Mouse (Mus musculus) lung, postnatal 10 days (tissue): Measurements from ENCODE around the gene Tspan12.
A peak's percentile ranks its signal among the peaks of the same experiment; 100 is the strongest.
"Not testable (repeated sequence)": the region's sequence is repeated elsewhere in the genome, so short reads cannot be mapped to it uniquely, and the experiment has no call there.

Experiments
- DNase-seq: peaks from one replicate; pipeline ENCODE4 v3.0.0; 2021

Gene Tspan12

DNA sequence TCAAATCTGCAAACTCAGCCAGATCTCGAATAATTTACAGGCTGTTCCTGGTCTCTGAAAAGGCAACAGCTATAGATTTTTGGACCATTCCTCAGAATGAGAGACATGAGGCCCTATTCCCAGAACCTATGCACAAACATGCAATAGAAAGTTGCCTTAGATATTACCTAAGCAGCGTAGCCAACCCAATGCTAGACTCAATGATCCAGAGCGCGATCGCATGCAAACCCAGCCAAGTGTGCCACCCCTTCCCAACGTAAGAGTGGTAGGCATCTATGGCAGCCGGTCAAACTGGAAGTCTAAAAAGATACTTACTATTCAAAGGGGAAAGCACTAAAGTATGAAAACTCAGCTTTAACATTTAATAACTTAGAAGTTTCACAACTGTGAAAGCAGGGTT is 28.6 kb downstream of the Tspan12 start:
- DNase-seq, result no peak

DNA sequence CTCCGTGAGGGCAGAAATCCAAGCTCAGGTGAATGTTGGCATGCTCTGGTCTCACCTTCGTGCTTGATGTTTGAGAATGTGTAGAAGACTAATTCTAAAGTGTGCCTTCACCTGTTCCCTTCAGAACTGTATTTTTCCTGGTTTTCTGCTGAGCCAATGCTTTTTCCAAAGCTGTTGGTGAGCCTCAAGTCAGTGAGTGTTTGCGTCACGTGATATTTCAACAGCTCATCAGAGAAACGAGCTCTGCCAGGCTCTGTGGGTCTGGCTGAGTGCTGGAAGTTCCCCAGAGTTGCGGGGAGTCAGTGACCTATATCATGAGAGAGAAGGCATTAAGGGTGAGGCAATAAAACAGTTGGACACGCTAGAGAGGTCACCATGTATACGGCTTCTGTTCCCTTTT is 29.0 kb downstream of the Tspan12 start:
- DNase-seq, result peak; percentile 56

DNA sequence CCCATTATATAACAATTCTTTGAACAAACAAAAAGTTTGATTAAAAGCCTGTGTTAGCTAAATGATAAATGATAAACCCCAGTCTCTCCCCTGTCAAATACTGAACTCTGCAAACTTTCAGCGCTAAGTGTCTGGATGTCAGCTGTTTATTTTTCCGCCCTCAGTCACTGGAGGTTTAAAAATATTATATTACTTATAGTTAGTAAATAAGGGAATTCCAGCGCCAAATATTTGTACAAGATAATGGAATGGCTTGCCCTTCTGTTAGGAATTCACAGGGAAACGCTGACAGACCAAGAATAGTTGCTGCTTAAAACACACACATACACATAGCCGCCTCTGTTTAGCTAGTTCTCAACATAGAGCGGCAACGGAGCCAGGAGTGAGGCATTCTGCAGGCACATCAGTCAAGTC is 29.6 kb downstream of the Tspan12 start:
- no peak for DNase-seq

DNA sequence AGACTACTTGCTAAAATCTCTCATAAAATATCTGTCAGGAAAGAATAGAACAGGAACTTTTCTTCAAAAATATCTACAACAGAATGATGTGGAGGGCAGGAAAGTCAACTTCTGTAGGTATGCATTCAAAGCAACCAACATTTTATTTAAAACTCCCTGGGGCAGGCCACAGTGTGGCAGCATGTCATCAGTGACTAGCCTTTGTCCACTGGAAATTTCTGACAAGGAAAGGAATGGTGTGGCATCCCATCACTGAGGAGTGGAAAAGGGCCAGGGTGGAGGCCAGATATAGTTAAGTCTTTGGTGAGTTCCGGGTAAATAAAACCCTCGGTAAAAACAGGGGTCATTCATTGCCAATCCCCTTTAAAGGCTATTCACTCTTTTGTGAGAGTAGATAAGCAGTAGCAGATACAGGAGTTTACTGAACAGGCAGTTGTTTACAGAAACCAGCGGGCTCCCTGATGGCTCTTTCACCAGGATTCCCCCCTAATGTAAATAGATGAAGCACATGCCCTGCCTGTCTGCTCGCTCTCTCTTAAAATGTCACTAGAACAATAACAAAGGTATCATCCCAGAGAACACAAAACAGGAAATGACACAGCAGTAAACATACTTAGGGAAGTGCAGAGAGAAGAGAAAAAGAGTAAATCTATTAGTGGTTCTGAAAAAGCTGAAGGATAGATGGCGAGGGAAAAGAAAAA is 34.1 kb downstream of the Tspan12 start:
- DNase-seq, result no peak

DNA sequence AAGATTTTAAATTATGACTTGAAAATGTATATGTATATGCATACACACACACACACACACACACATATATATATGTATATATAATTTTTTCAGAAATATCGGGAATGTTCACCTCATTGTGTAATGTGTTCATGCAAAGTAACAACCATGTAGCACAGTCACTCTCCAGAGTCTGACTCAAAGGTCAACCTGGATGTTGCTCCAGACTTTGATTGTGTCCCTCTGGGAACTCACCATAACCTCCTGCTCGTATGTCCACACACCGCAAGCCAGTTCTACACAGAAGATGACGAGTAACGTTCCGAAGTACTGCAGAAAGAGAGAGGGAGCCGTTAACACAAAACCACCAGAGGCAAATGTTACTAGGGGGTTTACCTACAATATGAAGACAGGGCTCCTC is 46.3 kb downstream of the Tspan12 start:
- no peak for DNase-seq

DNA sequence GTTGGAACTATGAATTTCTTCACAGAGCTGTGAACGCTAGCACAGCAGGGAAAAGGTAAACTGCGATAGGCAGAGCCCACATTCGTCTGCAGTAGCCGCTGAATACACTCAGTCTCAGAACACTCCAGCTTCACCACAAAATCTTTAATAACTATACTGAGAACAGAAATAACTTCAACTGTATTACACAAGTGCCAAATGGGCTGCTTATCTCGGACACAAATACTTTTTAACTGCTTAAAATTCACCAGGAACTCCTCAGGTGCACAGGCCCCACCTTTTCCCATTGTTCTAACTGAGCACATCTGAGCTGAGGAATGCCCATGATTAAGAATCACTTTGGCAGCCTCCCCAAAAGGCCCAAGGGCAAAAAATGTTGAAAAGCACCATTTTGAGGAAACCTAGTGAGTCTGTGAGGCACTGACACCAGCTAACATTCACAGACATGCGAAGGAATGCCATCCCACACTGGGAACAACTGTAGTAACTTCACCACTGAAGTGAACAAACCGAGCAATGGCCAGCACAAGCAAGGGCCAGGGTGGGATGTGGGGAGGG is 47.2 kb downstream of the Tspan12 start:
- no peak for DNase-seq

DNA sequence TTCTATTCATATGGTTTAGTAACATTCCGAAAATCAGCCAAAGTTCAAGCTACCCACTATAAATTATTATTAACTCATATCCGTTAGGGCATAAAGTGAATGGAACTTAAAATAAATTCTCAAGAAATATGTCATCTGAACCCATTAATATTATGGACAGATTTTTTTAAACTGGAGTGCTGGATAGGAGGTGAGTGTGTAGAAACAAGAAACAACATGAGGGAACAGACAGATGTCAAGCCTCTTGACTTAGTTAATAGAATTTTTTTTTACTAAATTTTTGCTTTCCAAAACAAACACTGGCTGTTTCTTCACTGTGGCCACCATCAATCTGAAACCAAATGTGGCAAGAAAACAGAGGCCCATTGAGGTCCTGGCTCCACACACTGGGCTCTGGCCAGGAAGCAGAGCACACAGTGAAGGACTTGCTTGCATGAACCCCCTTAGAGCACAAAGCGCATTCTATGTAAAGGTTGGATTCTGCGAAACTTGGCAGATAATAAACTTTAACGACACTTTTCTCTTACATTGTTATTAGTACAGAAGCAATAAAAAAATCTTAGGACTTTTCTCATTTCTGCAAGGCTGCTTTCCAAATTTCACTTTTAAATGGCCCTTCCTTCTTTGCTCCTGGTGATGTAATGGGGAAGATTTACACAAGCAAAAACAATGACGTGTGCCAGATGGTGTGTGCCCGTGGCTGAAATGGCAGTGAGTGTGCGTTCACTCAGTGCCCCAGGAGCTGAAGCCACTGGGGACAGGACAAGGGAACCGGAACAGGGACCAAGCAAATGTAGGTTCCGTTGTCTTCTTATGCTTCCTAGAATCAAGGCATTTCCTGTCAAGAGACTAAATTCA is 48.6 kb downstream of the Tspan12 start:
- peak; percentile 47 for DNase-seq

DNA sequence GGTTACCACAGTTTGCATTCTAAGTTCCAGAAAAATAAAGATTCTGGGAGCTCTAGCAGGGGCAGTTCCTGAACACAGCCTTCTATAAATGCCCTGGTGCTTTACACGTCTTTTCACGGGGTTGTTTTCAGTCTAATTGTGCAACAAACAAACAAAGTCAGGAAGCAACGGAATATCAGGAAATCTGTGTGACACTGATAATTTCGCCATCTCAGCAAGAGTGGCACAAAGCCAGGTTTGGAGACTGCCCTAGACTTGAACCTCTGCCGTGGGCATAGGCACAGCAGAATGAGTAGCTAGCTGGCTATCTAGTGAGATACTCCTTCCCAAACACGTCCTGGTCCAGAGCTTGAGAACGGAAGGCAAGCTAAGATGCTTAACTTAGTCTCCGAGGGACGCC is 53.7 kb downstream of the Tspan12 start:
- DNase-seq, result peak; percentile 76

DNA sequence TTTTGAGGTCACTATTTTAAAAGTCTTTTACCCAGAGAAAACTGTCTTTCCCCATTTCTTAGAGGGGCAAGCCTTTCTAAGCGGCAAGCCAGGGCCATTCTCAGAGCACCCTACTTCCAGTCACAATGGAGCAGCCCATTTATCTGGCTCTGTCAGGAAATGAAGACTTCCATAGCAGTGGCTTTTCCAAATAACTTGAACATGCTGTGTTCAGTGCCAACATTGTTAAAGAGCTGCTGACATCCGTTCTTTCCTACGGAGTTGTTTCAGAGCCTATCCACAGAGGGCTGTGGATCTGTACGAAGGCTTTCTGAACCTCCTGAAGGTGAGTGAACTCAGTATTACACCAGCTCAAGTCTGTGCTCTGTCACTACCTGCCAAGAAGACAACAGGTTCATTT is 55.2 kb downstream of the Tspan12 start:
- DNase-seq, result peak; percentile 35

DNA sequence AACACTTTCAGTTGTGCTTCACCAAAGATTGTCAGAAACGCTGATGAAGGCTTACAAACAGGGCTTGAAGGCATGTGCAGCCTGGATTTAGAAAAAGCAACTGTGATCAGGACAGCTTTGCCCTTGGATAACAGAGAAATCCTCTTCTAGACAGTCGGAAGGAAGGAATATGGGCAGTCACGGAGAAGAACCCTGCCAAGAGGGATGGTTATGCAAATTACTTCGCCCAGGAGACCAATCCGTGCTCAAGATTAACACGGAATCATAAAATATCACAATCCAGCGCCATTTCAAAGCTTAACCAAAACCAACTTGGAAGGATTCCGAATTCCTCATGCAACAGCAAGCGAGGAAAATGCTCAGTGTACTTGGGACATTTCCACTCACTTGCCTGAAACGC is 55.9 kb downstream of the Tspan12 start:
- DNase-seq, result no peak

DNA sequence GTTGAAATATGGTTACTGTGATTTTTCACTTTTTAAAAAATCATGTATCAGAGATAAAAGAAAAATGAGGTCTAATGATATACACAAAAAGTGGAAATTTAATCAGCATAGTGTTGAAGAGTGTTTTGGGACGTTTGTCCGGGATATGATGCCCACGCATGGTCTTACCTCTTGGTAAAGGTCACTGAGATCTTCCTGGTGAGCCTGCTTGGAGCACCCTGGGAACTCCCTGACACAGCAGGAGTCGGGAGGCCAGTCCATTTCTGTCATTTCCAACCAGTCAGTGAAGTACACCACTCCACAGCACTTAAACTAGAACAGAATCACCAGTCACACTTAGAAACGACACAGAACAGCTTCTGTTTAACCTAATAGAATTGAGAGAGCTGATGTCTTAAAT is 56.9 kb downstream of the Tspan12 start:
- DNase-seq, result no peak

DNA sequence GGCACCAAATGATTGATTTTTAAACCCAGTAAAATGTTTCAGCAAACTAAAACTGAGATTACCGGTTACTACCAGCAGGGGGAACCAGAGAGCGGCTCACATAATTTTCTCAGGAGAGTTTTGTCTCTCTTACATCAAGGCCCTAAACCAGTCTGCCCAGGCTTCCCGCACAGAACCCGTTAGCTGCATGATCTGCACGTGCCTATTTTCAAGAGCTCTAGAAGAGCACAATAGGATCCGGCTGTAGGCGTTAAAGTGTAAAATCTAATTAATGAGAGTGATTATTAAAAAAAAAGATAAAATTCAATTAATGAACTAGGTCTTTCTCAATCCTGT is 57.3 kb downstream of the Tspan12 start:
- DNase-seq, result peak; percentile 77

DNA sequence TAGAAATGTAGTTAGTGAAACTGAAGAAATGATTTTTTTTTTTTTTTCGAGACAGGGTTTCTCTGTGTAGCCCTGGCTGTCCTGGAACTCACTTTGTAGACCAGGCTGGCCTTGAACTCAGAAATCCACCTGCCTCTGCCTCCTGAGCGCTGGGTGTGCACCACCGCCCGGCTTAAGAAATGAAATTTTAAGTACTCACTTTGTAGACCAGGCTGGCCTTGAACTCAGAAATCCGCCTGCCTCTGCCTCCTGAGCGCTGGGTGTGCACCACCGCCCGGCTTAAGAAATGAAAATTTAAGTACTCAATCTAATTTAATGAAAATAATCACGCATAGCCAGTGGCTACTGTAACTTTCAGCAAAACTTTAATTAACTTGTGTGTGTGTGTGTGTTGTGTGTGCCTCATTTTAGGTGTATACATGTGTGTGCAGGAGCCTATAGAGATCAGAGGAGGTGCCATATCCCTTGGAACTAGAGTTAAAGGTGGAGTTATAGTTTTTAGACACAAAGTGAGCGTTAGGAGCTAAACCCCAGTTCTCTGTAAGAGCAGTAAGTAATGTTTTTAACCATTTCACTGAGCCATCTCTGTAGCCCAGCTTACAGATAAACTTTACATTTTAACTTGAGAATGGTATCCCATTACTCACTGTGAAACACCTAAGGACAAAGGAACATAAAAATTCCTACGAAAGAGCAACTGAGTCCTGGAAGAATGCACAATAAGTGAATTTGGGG is 57.8 kb downstream of the Tspan12 start:
- DNase-seq, result no peak

DNA sequence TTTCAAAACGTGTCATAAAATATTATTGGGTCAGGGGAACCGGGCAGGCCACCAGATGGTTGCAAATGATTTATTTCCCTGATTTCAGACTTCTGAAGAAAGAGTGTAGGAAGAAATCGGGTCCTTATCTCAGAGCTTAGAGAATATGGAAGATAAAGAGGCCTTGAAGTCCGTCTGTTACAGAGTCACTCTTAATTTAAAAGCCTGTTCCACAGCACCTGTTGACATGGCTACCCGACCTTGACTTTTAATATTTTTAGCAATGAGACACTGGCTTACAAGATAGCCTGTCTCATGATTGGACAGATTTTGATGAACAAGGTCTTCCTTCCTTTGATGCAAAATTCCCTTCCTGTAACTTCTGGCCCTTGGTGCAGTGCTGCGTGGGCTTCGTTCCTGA is 61.0 kb downstream of the Tspan12 start:
- no peak for DNase-seq

DNA sequence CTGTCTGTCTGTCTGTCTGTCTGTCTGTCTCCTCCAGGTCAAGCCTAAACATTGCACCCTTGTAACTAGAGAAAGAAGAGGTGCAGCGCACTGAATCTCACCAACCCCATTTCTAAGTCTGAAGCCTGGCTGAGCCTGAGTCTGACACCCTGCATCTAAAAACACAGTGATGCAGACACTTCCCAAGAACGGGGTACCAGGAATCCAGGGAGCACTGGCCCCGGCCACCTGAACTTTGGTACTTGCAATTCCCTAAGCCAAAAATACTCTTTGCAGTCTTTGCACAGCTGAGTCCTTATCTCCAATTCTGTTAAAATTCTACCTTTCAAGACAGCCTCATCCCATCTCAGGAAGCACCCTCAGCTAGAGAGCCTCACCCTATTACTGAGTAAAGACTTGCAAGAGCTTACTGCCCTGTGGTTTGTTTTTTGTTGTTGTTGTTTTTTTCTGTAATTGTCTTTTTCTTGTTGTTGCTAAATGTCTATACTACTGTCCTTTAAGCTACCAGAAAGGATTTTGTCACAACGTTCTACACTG is 61.7 kb downstream of the Tspan12 start:
- DNase-seq, result no peak

DNA sequence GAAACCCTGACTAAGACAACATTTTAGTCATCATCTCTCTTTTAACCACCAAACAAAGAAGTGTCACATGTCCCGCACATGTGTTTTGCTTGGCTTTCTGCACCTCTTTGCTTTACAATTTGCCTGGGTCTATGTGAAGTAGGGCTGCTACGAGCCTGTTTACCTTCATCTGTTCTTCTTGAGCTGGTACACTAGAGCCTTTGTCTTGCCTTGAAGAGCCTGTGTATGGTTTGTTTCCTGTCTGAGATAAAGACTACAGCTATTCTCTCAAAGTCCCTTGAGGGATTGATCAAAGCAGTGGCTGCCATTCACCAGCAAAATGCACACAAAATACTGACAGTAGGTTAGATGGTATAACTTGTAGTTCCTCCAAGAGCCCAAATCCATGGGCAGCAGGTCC is 62.3 kb downstream of the Tspan12 start:
- no peak for DNase-seq

DNA sequence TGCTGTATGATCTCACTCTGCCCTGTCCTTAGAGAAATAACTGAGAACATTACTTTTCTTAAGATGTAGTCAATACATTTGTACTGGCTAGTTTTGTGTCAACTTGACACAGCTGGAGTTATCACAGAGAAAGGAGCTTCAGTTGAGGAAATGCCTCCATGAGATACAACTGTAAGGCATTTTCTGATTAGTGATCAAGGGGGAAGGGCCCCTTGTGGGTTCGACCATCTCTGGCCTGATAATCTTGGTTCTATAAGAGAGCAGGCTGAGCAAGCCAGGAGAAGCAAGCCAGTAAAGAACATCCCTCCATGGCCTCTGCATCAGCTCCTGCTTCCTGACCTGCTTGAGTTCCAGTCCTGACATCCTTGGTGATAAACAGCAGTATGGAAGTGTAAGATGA is 62.7 kb downstream of the Tspan12 start:
- not testable (repeated sequence) for DNase-seq

DNA sequence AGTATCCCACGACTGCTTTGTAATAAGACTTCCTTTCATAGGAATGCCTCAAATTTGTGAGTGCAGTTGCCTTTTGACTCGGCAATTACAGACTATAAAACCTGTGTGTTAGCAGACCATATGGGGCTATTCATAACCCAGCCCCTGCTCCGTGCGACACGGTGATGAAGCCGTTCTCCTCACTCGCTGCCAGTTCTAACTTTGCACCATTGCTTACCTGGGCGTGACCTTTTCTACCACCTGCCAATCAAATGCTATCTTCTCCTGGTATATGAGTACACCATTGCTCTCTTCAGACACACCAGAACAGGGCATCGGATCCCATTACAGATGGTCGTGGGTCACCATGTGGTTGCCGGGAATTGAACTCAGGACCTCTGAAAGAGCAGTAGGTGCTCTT is 64.6 kb downstream of the Tspan12 start:
- no peak for DNase-seq

DNA sequence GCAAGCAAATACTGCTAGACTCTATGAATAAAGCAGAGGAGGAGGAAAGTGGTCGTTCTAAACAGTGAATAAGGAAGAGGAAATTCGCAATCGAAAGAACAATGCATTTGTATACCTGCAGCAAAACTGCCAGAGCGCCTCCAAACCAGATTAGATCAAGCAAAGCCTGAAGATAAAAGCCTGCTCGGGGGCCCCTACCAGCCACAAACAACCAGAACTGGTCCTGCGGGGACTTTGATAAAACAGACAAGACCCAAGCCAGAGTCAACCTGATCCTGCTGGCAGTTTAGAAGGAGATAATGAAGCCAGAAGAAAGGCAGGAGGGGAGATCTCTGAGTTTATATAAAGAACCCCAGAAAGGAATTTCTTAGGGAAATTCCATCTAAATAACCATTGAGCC is 65.0 kb downstream of the Tspan12 start:
- no peak for DNase-seq

DNA sequence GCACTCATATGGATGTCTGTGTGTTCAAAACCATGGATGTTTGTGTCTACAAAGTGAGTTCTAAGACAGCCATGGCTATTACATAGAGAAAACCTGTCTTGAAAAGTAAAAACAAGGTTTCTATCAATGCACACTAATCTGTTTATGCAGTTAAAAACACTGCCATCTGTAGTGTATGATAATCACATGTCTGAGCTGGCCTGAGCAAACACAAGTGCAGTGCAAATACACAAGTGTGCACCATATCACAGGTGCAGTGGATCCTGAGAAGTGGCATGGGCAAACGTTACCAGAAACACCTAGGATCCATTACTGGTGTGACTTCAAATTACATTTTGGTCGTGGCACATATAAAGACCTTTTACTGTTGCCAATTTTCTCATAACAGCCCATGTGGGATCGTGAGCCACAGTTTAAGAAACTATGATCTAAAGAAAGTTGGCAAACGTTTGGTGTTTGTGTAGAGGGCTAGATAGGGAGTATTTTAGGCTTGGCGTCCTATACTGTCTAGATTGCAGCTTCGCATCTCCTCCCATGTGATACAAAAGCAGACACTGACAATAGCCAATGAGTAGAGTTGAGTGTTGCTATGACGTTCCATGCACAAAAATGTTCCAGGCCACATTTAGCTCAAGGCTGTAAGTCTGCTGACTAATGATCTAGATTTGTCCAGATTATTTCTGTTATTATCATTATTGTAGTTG is 78.0 kb downstream of the Tspan12 start:
- DNase-seq, result no peak

DNA sequence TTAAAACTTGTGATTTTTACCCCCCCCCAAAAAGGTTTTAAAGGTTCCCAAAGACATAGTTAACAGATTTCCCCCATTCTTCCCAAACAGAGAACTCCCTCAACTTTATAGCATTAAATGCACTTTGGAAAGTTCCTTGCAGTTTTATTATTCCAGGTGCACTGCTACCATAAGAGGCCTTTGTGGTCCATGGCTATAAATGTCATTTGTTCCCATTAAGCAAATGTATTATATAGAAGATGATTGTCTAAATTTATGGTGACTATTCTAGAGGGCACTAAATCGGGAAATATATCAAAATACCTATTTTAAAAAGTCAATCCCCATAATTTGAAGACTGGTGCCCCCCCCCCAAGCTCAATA is 82.9 kb downstream of the Tspan12 start:
- DNase-seq, result no peak

DNA sequence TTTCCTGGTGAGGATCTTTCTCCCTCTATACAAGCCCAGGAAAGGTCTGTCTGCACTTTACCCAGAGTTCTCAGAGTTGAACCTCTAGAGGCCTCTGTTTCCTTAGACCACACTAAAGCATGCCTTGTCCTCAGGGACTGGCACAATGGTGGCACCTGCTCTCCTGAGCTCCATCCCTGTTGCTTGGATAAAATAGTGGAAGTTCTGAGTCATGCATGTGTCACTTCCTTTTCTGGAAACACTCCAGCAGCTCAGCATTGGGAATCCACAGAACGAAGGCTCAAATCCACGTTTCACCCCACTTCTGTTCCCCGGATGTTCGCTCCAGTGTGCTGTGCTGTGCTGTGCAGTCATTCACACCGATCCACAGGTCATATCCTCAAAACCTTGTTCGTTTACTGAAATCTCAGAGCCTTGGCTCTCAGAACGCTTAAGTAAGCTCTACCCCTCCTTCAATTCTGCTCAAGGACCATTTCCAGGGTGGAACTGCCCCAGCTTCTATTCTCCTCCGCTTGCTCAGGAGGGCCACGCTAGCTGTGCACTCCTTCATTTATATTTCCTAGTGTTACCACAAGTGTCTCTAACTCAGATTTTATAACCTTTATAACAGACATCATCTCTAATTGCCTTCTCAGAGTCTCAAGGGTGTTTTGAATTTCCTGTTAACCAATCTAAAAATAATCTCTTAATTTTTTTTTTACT is 83.4 kb downstream of the Tspan12 start:
- DNase-seq, result peak; percentile 52
